Mouse (Mus musculus) frontal cortex, postnatal 10 days (tissue): ENCODE data around the gene Arhgap15.
A peak's percentile ranks its signal among the peaks of the same experiment; 100 is the strongest.

Experiments used
- DNase-seq, 2 experiments: peaks; one replicate each; pipeline ENCODE4 v3.0.0; 2022; ENCODE audit warnings: low spot score in 2 of 2, mixed read lengths in 1 of 2

Gene Arhgap15

DNA sequence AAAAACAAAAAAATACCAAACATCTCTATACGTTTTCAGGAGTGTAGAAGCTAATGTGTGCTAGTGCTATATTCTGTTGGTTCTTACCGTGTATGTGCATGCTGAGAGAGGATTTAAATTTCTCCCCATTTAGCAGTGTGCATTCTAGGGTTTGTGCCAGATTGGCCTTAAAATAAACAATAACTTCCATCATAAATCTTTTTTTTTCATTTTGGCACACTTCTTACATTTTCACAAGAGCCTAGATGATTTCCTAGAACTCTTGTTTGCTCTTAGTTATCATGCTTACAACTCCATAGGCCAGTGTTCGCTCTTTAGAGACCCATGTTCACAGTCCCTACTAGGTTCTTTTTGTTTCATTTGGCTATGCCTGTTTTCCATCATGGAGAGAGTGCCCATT is 362.7 kb downstream of the Arhgap15 start:
- DNase-seq, result no peak

DNA sequence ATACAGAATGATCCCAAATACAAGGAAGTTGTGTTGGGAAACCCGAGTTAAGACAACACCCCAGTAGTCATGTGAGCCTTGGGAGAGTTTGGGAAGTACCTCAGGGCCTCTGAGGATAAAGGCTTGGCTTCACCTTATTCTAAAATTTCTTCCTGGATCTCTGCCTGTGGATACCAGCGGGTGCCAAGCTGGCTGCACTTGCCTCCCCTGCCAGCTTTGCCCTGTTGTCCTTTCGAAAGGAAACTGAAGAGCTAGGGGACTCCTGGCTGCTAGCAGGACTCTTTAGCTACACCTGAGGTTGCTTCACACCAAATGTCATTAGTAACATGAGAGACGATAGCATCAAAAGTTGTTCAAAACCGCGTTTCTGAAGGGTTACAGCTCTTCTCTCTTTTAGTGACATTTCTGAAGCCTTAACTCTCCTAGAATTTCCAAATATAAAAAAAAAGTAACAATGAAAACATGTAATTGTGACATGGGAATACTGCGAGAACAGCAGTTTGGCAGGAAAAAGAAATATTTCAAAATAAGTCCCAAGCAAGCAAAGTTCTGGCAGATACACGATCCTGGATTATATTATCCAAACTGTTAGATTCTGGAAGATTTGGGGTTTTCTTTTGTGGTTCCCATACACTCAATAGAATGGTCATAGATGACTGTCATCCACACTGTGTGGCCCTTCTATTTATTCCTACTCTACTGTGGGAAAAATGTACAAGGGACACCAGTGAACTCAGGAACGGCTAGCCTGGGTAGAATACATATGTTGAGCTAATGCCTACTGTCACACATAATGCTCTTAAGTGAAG is 364.6 kb downstream of the Arhgap15 start:
- DNase-seq, result no peak

DNA sequence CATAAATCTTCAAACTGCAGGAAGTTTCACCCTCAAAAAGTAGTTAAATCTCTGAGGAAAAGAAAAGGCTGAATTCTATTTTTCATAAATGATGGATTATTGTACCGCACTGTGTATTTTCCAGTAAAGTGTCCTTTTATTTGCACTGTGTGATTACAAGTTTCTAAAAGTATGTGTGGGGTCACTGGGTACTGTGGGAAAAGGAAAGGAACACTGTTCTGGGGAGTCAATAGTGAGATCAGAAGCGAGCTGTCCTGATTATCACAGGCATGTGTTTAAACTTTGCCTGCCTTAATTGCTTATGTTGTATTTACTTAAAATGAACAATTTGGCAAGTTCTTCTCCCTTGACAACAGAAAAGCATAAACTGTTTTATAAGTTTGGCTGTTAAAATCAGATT is 365.7 kb downstream of the Arhgap15 start:
- no peak for DNase-seq

DNA sequence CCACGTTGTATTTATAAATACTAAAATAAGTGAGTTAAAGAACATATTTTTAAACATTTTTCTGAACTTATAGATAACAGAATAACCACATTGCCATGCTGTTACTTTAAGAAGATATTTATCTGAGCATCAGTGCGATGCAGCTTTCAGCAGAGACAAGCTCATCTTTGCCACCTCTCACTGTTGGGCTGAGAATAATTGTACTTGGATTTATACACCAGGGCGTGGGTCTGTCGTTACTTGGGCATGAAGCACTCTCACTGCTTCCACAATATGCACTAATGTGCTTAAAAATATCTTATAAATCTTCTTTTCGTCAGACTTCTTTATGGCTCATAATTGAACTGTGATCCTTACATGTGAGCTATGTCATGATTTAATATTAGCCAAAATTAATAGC is 372.5 kb downstream of the Arhgap15 start:
- DNase-seq, result no peak

DNA sequence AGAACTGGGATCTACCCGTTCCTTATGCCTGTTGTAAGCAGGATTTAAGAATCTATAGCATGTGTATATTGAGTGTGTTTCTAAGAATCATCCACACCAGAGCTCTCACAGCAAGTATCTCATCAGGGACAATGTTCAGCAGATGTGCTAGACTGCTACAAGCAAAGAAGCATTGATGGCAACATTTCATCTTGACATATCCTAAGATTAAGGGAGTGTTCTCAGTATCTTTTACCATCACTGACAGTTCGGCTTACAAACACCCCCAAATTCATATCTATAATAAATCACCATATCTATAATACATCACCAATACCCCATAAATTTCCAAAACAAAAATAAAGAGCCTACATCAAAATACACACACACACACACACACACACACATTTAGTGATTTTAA is 374.6 kb downstream of the Arhgap15 start:
- no peak for DNase-seq

DNA sequence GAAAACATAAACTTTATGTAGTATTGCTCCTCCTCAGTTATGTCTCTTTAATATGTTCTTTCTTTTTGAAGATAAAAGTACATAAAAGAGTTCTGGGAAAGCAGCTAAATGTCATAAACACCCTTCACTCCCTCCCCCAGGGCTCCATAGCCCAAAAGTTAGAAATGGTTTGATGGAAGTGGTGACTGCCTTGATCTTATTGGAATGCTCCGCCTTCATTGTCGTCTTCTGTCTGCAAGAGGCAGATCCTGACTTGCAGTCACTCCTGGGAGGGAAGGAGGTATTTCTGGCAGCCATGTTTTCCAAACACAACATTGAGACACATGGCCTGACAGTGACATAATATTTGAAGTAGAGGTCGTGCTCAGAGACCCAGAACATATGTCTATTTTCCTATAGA is 375.5 kb downstream of the Arhgap15 start:
- DNase-seq, result no peak

DNA sequence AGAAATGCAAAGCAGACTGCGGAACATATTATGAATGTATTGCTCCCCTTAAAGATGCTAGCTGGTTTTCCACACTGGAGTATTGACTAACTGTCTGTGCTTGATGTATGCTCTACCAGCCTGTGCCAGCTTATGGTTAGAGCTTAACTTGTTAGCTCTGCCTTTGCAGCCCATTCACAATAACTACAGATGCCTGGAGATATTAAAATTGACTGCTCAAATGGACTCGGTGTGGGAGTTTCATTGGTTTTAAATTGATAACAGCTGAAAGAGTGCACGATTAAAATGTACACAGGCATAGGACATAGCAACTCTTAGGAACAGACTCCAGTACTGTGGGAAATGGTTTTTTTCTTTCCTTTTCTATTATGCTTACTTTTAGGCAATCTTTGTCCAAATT is 376.1 kb downstream of the Arhgap15 start:
- DNase-seq, result no peak

DNA sequence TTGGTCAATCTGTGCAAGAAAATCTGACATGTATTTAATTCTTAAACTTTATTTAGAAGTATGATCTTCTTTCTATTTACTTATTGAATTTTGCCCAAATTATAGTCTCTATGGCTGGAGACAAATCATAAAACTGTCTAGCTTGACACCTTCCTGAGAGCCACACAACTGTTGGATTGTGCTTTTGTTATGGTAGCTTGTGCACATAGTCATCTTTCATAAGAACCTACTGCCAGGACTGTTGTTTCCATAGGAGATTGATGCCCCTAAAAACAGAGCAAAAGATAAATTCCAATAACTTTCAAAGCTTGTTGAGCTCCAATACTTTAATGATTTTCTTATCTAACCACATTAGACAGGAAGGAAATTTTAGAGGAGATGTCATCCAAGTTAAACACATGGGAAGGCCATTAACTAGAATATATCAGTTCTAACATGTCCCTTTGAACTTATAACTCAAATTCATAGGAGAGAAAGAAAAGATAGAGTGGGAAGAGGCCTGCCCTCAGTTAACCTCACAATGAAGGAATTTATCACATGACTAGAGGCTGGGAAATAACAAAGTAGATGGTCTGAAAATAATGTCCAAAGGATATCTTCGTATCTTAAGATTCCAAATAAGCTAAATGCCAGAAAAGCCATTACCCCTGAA is 377.5 kb downstream of the Arhgap15 start:
- no peak for DNase-seq

DNA sequence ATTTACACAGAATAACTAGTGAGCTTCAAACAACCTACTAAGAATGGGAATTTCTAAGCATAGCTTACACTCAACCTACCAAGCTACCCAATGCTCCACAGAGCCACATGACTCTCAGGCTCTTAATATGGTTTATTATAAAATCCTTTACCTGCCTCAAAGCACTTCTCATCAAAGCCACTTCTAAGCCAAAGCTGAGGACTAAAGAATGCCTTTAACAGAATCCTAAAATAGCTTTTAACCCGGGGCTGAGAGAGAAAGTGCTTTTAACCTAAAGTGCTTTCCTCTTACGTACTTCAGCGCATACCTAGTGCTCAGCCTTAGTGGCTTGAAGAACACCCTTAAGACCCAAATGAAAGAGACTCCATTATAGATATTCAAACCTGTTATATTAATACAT is 380.9 kb downstream of the Arhgap15 start:
- DNase-seq, result no peak

DNA sequence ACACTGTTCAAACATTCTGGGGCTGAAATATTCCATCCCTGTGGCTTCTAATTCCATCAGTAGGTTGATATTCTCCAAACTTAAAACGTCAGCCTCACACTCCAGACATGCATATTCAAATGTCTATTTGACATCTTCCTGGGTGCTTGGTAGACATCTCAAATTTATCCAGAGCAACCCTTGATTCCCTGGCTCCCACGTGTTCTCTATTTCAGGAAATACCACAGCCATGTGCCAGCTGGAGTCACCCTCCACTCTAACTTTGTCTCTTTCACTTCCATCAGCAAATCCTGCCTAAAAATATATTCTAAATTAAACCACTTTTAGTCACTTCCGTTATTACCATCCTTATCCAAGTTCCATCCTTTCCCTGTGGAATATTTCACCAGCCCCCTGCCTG is 382.6 kb downstream of the Arhgap15 start:
- DNase-seq, result peak; percentile 13 to 30

DNA sequence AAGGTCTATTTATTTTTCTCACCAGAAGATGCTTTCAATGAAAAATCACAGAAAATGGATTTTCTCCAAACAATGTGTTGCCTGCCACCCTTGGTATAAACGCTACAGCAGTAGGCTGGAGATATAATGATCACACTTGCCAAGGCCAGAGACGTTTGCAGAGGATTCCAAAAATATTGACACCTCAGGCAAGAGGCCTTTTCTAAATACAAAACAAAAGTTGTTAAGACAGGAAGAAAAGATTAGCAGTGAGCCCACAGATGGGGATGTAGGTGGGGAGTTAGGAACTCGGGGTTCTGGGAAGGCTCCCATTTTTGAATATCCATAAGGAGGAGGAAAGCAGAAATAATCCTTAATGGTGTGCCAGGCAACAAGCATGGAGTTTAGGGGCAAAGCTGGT is 386.2 kb downstream of the Arhgap15 start:
- no peak for DNase-seq

DNA sequence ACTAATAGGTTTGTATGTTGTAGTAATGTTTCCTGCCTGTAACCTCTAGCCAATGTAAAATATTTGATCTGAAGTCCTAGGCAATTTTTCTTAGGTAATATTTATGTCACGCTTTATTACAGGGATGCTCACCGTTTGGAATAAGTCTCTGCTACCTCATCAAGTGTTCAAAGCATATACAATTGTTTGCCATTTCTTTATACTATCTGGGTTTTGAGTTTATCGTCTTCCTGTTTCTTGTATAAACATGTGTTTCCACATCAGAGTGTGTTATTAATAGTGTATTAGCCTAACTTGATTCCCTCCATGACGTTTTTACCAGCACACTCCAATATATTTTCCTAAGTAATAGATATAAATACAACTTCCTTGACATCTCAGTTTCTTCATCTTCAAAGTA is 391.8 kb downstream of the Arhgap15 start:
- DNase-seq, result no peak

DNA sequence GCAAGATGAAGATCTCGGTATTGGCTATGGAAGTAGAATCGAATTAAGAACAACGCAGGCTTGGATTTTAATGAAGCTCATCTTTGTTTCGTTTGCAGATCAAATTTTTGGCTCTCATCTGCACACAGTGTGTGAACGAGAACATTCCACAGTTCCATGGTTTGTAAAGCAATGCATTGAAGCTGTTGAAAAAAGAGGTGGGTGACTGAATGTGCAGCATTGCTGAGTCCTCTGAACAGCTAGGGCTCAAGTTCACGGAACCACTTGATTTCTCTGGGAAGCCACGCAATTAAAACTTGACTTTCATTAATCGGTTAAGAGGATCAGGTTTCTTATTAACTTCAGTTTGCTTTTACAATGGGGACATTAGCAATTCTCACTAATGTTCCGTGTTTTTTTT is 393.5 kb downstream of the Arhgap15 start:
- DNase-seq, result no peak

DNA sequence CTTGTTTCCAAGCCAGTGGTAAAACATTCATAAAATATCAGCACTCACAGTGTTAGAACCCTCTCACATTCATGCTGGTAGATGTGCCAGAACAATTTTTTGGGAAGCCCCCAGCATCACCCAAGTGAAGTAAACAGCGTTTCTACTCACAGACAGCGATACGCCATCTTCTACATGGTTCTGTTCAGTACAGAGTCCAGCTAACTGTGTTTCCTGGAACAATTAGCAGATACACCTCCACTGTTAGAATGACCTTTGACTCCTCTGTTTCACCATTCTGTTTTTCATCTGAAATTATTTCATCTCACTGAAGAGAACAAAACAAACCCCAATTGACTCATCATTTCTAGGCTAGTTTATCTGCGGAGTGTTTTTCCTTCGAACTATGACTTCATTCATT is 394.0 kb downstream of the Arhgap15 start:
- DNase-seq, result no peak

DNA sequence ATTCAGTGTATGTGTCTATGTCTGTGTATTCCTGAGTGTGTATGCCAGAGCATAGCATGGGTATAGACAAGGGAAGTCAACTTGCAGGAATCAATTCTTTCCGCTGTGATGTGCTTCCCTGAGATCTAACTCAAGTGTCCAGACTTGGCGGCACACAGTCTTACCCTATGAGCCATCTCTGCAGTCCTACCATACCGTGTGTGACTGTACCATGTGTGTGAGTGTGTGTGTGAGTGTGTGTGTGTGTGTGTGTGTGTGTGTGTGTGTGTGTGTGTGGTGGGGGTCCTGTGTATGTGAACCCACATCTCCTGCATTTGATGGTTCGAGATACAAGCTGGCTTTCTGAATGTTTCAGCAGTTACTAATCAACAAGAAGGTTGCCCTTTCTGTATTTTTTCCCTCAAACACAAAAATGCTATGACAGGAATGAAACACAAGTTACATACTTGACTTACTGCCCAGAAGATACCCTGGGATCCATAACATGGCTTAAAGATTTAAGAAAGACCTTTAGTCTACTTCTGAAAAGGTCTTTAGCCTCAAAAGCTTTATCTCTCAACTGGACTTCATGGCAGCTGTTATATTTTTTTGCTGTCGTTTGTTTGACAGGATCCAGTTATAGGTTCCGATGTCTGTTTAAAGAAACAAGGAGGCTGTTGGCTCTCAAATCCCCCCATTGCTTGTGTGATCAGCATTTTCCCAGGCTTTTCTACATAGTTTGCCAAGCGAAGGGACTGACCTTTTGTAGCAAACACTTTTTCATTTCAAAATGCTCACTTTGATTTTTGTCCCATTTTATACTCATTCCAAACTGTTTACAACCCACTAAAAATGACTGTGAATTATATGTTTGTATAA is 397.7 kb downstream of the Arhgap15 start:
- DNase-seq, result no peak

DNA sequence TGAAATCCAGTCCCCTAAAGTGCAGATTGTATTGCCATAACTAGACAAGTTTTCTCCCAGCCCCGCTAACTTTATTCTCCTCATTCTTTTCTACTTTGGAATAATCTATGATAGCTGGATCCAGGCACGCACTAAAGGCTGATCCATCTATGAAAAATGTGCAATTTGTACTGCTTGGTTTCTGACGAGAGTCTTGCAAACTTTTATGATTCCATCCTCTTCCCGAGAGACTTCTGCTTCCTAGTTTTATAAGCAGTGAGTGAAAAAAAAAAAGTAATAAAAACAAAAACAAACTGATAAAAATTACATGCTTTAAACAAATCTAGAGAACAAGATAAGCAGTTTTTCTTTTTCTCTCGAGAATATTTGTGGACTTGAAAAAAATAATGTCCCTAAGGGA is 398.9 kb downstream of the Arhgap15 start:
- no peak for DNase-seq

DNA sequence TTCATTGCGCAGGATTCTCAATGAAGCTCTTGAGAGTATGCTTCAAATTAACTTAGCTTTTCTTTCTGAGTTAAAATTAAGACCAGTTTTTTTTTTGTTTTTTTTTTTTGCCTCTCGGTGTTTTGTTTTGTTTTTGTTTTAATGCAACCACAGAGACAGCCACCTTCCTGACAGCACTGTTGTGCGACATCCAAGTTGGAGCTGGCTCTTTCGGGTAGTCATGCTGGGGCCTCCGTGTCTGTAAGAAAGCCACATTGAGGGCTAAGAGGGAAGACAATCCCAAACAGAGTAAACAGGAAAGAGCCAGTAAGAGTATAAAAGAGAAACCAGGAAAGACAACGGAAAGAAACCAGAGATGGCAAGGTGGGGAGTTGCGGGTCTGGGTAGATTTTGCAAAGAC is 399.3 kb downstream of the Arhgap15 start:
- no peak for DNase-seq

DNA sequence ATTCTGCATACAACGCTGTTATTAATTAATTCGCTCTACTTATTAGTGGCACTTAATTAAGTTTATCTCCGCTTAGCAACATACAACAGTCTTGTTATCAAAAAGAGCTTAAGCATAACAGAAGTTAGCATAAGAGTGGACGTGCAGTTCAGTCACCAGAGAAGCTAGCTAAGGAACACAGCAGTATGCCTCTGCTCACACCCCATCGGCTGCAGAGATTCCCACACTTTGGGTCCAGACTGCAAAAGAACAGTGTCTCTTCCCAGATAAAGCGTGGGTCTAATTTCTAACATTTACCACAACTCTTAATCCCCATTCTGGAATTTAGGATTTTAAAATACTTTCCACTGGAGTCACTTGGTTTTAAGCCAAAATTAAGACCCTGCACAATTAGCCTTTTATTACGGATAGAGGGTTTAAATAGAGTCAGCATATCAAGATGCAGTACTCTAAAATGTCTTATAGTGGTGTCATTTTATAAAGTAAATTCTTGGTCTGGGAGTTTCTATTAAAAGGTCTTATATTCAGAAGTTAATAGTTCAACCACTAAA is 400.0 kb downstream of the Arhgap15 start:
- DNase-seq, result no peak

DNA sequence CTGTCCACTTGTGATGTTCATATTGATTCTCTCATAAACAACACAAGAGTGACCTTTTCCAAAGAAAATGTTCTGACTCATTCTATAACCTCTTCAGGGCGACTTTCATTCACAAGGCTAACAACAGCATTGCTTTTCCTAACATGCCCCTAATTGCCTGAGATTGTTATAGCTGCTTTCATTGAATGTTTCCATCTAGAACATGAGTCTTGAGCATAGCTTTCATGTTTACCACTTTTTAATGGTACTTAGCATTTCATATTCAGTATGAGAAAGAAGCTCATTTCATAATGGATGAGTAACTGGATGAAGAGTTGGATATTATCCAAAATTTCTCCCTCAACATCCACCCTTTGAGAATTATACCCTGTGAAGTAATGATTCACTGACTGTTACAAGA is 403.7 kb downstream of the Arhgap15 start:
- DNase-seq, result no peak

DNA sequence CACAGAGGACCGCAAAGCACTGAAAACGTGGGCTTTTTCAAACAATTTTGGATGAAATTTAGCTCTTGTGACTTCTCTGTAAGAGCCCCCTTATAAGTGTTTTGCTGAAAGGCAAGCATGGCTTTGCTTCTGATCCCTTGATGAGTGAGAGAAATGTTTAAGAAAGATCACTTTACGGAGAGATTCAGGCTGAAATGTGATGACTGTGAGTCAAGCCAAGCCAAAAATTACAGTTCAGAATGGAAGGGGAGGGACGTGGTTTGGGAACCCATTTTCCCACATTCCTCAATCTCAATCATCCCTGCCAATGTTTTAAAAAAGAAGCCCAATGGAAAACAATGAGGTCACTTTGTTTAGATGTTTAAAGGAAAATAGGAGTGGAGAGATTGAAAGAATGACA is 411.7 kb downstream of the Arhgap15 start:
- DNase-seq, result no peak

DNA sequence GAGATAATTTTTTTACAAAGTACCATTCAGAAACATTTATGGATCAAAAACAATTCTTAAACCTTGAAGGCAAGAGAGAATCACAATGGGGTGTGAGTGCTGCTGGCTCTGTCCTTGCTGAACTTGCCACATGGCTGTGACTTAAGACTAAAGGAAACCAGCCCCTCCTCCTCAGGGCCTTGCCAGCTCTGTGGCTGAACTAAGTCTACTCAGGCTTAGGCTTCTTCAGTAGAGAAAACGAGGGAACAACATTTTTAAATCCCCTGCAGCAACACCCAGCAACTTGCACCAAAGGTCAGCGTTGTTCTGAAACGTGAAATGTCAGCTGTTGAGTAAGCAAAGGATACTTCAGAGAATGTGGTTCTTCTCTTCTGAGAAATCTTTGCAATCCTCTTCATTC is 417.2 kb downstream of the Arhgap15 start:
- DNase-seq, result no peak

DNA sequence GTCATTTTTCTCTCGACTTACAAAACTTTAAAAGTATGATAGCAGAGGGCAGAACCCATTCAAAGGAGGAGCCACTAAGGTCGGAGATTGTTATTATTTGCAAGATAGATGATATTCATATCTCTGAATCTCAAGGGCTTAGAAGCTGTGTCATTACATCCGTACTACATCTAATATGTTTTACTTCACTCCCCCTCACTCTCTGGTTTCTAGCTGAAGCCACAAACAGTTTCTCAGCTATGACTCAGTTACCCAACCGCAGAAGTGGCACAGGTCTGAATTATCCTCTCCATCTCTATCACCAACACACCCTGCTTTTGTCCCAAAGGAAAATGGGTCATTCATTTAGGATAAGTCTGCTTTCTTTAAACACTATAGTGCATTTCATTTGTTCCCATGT is 418.1 kb downstream of the Arhgap15 start:
- DNase-seq, result no peak
